ENCODE assay signal across 18 mouse cellular contexts in genomic region chr11:75801369-75801768, GRCm38 (mm10). TPM values are rescaled to one million over a fixed set of nuclear protein-coding genes. Genes with fewer than 3 reads are reported as not detected.
A peak's percentile ranks its signal among the peaks of the same experiment; 100 is the strongest.
DNase-seq lines count a peak whose midpoint lies in the region; ATAC-seq and TF ChIP-seq lines count a peak whose summit lies in the region.
"Had no signal": no experiment of that assay in that cellular context is flagged by ENCODE, and none has a peak within 500 bp of the region (broad histone marks: within the 10 kb centered on the region; RNA-seq: fewer than 3 reads in every experiment).

No protein-coding gene starts in this region.

- WGBS in lung, embryonic 15.5 days = 77% methylated on average over 4 of the region's 4 CpGs
- WGBS in lung, adult 2 months = 92% methylated on average over 4 of the region's 4 CpGs
- WGBS in embryonic facial prominence, embryonic 15.5 days = 73% methylated on average over 4 of the region's 4 CpGs
- WGBS in hindbrain, embryonic 10.5 days = 89% methylated on average over 4 of the region's 4 CpGs

- TF ChIP-seq POLR2A in lung, adult 2 months (IDR thresholded peaks at IDR 0.05; ENCODE audit: borderline replicate concordance, extremely low read depth, low read depth, low read length) = no peak

- DNase-seq in lung, adult 2 months = no peak
- DNase-seq in hindbrain, embryonic 10.5 days (ENCODE audit: low spot score) = no peak
- no peak for DNase-seq in thymus, postnatal 36 days
- DNase-seq: adrenal gland, adult 8-10 months; adrenal gland, postnatal 14 days; adrenal gland, postnatal 36 days; cerebellum, adult 11-12 months; cerebellum, adult 2 months; cerebellum, adult 9-10 months; cerebellum, postnatal 10 days; cerebellum, postnatal 25 days; forebrain, postnatal 0 days had no signal

- no peaks in the 10 kb centered on the region for H3K9me3 ChIP-seq in lung, embryonic 15.5 days
- H3K9me3 ChIP-seq in embryonic facial prominence, embryonic 15.5 days (replicated peaks) = no peaks in the 10 kb centered on the region
- H3K9me3 ChIP-seq in hindbrain, embryonic 10.5 days = no peaks in the 10 kb centered on the region
- H3K9me3 ChIP-seq: forebrain, embryonic 13.5 days; forebrain, embryonic 15.5 days; G1E had no signal

- H3K27ac ChIP-seq in lung, embryonic 15.5 days = no peak overlapping the region
- no peak overlapping the region for H3K27ac ChIP-seq in embryonic facial prominence, embryonic 15.5 days (replicated peaks)
- no peak overlapping the region for H3K27ac ChIP-seq in hindbrain, embryonic 10.5 days
- H3K27ac ChIP-seq: forebrain, embryonic 13.5 days; forebrain, embryonic 15.5 days had no signal

- no peak overlapping the region for H3K4me2 ChIP-seq in lung, embryonic 15.5 days
- no peak overlapping the region for H3K4me2 ChIP-seq in embryonic facial prominence, embryonic 15.5 days (replicated peaks)
- H3K4me2 ChIP-seq: forebrain, embryonic 13.5 days; forebrain, embryonic 15.5 days had no signal

- H3K4me3 ChIP-seq in lung, embryonic 15.5 days = no peak overlapping the region
- no peak overlapping the region for H3K4me3 ChIP-seq in lung, adult 2 months (replicated peaks; ENCODE audit: extremely low read depth, low read depth, low read length)
- no peak overlapping the region for H3K4me3 ChIP-seq in embryonic facial prominence, embryonic 15.5 days (replicated peaks)
- H3K4me3 ChIP-seq in hindbrain, embryonic 10.5 days = no peak overlapping the region
- H3K4me3 ChIP-seq: forebrain, embryonic 13.5 days; forebrain, embryonic 15.5 days had no signal

- TF ChIP-seq CTCF in lung, adult 2 months (IDR thresholded peaks at IDR 0.05; ENCODE audit: insufficient read depth, low read length) = no peak

- peaks cover 9% of the 10 kb centered on the region; the same call in 1 of the 2 replicates for H3K4me1 ChIP-seq in lung, embryonic 15.5 days
- H3K4me1 ChIP-seq in lung, adult 2 months (ENCODE audit: control insufficient read depth, insufficient read depth, low read length) = no peaks in the 10 kb centered on the region
- peaks cover 5% of the 10 kb centered on the region; the same call in 1 of the 2 replicates for H3K4me1 ChIP-seq in embryonic facial prominence, embryonic 15.5 days
- peaks cover 24% of the 10 kb centered on the region for H3K4me1 ChIP-seq in hindbrain, embryonic 10.5 days (replicated peaks)
- H3K4me1 ChIP-seq: forebrain, embryonic 15.5 days had no signal

- H3K36me3 ChIP-seq in lung, embryonic 15.5 days = no peaks in the 10 kb centered on the region
- no peaks in the 10 kb centered on the region for H3K36me3 ChIP-seq in embryonic facial prominence, embryonic 15.5 days
- H3K36me3 ChIP-seq in hindbrain, embryonic 10.5 days = no peaks in the 10 kb centered on the region
- H3K36me3 ChIP-seq: forebrain, embryonic 15.5 days; G1E had no signal

- ATAC-seq in lung, embryonic 15.5 days (ENCODE audit: borderline replicate concordance, extremely low read depth, low FRiP score, low TSS enrichment) = peak; percentile 62; the same call in 1 of the 2 replicates
- ATAC-seq in embryonic facial prominence, embryonic 15.5 days (ENCODE audit: insufficient number of reproducible peaks, low FRiP score, low TSS enrichment, low read depth) = peak; percentile 54; the same call in 1 of the 2 replicates
- ATAC-seq: activated CD4-positive, CD25-positive, alpha-beta regulatory T cell, adult 4 months; forebrain, embryonic 13.5 days; forebrain, embryonic 15.5 days; forebrain, postnatal 0 days had no signal

- H3K9ac ChIP-seq in lung, embryonic 15.5 days = no peak overlapping the region
- no peak overlapping the region for H3K9ac ChIP-seq in embryonic facial prominence, embryonic 15.5 days
- H3K9ac ChIP-seq: forebrain, embryonic 13.5 days; forebrain, embryonic 15.5 days; forebrain, postnatal 0 days had no signal

- peaks cover 16% of the 10 kb centered on the region for H3K27me3 ChIP-seq in lung, embryonic 15.5 days
- H3K27me3 ChIP-seq in embryonic facial prominence, embryonic 15.5 days = peaks cover 6% of the 10 kb centered on the region
- peaks cover 35% of the 10 kb centered on the region for H3K27me3 ChIP-seq in hindbrain, embryonic 10.5 days (ENCODE audit: insufficient read depth, poor library complexity, severe bottlenecking)

RNA-seq across cellular contexts. Expression of gene Doc2b, which starts 5.5 kb away (rescaled TPM):
- 0.74 and 0.79 TPM in 2 replicates for polyA plus RNA-seq in lung, embryonic 15.5 days (2015; fragmentation: Nextera tagmentation; extraction: Ambion mirVana)
- 0.22 and 0.33 TPM in 2 replicates for polyA plus RNA-seq in lung, adult 2 months (2012; rRNA removed)
- 1.1 and 1.2 TPM in 2 replicates for polyA plus RNA-seq in embryonic facial prominence, embryonic 15.5 days (2015; fragmentation: Nextera tagmentation; extraction: Ambion mirVana)
- 0.39 and 0.45 TPM in 2 replicates for polyA plus RNA-seq in hindbrain, embryonic 10.5 days (2016; fragmentation: Nextera tagmentation; extraction: Ambion mirVana)
- polyA plus RNA-seq: activated CD4-positive, CD25-positive, alpha-beta regulatory T cell, adult 4 months; G1E had no signal
